ENCODE assay signal across 19 mouse cellular contexts in the genomic region with DNA sequence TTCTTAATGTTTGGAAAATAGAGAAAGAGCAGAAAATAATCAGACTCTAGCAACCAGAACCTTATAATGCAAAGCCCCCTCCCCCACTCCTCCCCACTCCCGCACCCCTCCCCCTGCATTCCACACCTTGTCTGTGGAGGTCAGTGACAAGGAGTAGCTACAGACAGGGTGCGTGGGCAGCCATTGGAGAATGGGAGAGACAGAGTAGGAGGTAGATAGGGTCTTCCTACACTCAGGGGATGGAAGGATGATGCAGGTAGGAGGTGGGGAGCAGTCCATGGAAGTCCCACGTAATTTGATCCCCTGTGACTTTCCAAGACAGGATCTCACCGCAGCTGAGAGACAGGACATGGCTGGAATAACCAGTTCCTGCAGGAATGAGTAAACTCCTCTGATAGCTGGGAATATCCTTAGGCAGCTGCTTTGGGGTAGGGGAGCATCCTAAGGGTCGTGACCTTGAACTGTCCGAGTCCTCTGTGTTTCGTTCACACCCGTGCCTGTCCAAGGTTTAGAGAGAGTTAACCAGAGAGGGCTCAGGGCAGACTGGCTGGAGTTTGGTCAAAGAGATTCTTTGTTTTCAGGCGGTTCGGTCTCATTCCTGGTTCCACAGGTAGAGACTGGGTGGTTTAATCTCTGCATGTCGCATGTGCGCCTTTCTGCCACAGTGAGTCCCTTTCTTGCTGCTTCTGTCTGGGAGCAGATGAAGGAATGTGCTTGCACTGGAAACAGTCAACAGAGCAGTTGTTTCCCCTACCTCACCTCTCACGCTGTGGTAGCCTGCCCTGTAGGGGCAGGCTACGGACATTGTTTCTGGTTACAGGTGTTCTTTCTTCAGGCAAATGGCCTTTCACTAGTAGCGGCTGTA. TPM values are rescaled to one million over a fixed set of nuclear protein-coding genes. Genes with fewer than 3 reads are reported as not detected.
DNase-seq lines count a peak whose midpoint lies in the region; ATAC-seq and TF ChIP-seq lines count a peak whose summit lies in the region.
"Had no signal": no experiment of that assay in that cellular context is flagged by ENCODE, and none has a peak within 500 bp of the region (broad histone marks: within the 10 kb centered on the region; RNA-seq: fewer than 3 reads in every experiment).

No protein-coding gene starts in this region.

- DNase-seq in embryo, embryonic 10 days (ENCODE audit: low spot score): peak; percentile 37
- no peak for DNase-seq in embryo, embryonic 9.5 days (ENCODE audit: extremely low spot score)
- peak; percentile 12 for DNase-seq in kidney, postnatal 0 days (ENCODE audit: low spot score)
- DNase-seq in kidney, postnatal 10 days: no peak
- DNase-seq in embryonic facial prominence, embryonic 14.5 days (ENCODE audit: low spot score): no peak
- DNase-seq in cerebellum, adult 11 months: no peak
- DNase-seq in forebrain, embryonic 10.5 days (ENCODE audit: extremely low spot score, low spot score): no peak
- DNase-seq: adrenal gland, postnatal 14 days; cerebellum, postnatal 10 days; heart, adult 2 months; kidney, adult 18-20 months; lung, adult 2 months; thymus, postnatal 25 days had no signal

- no peak overlapping the region for H3K4me2 ChIP-seq in kidney, postnatal 0 days (ENCODE audit: low read length)
- no peak overlapping the region for H3K4me2 ChIP-seq in embryonic facial prominence, embryonic 14.5 days (ENCODE audit: low read depth, low read length)
- no peak overlapping the region for H3K4me2 ChIP-seq in stomach, embryonic 14.5 days (replicated peaks; ENCODE audit: low read depth, low read length)
- H3K4me2 ChIP-seq: embryonic facial prominence, embryonic 15.5 days; forebrain, embryonic 13.5 days; limb, embryonic 13.5 days; midbrain, embryonic 12.5 days had no signal

- H3K9ac ChIP-seq in kidney, postnatal 0 days (ENCODE audit: low read depth, low read length): no peak overlapping the region
- no peak overlapping the region for H3K9ac ChIP-seq in embryonic facial prominence, embryonic 14.5 days (ENCODE audit: low read depth, low read length)
- H3K9ac ChIP-seq in stomach, embryonic 14.5 days (replicated peaks; ENCODE audit: low read depth, low read length): no peak overlapping the region
- H3K9ac ChIP-seq: embryonic facial prominence, embryonic 15.5 days; forebrain, embryonic 13.5 days; limb, embryonic 13.5 days; midbrain, embryonic 12.5 days had no signal

- no peak overlapping the region for H3K27ac ChIP-seq in kidney, postnatal 0 days
- H3K27ac ChIP-seq in embryonic facial prominence, embryonic 14.5 days (replicated peaks; ENCODE audit: low read depth, low read length): no peak overlapping the region
- no peak overlapping the region for H3K27ac ChIP-seq in stomach, embryonic 14.5 days (ENCODE audit: low read length)
- H3K27ac ChIP-seq in forebrain, embryonic 10.5 days: no peak overlapping the region; the same call in 1 of the 2 replicates
- H3K27ac ChIP-seq: embryonic facial prominence, embryonic 15.5 days; forebrain, embryonic 13.5 days; heart, adult 2 months; limb, embryonic 13.5 days; midbrain, embryonic 12.5 days had no signal

- TF ChIP-seq CTCF in kidney, postnatal 0 days (IDR thresholded peaks at IDR 0.05; ENCODE audit: low read depth): peak; percentile 35; the same call in 1 of the 2 replicates

- H3K4me3 ChIP-seq in kidney, postnatal 0 days (replicated peaks; ENCODE audit: low read depth, low read length): no peak overlapping the region
- H3K4me3 ChIP-seq in embryonic facial prominence, embryonic 14.5 days (ENCODE audit: low read depth, low read length): no peak overlapping the region
- H3K4me3 ChIP-seq in stomach, embryonic 14.5 days (ENCODE audit: low read depth, low read length): no peak overlapping the region
- H3K4me3 ChIP-seq in forebrain, embryonic 10.5 days: no peak overlapping the region
- H3K4me3 ChIP-seq: embryonic facial prominence, embryonic 15.5 days; forebrain, embryonic 13.5 days; heart, adult 2 months; limb, embryonic 13.5 days; midbrain, embryonic 12.5 days had no signal

- H3K9me3 ChIP-seq in kidney, postnatal 0 days (replicated peaks; ENCODE audit: low read length): no peaks in the 10 kb centered on the region
- H3K9me3 ChIP-seq in embryonic facial prominence, embryonic 14.5 days (ENCODE audit: control insufficient read depth, low read length): no peaks in the 10 kb centered on the region
- 0 out of 2 replicates have a peak, but pooled peaks cover 3% of the 10 kb centered on the region for H3K9me3 ChIP-seq in stomach, embryonic 14.5 days (ENCODE audit: control insufficient read depth, low read depth, low read length)
- no peaks in the 10 kb centered on the region; the same call in 1 of the 2 replicates for H3K9me3 ChIP-seq in forebrain, embryonic 10.5 days
- H3K9me3 ChIP-seq: embryonic facial prominence, embryonic 15.5 days; limb, embryonic 13.5 days had no signal

- peaks cover 4% of the 10 kb centered on the region; the same call in 1 of the 2 replicates for H3K4me1 ChIP-seq in kidney, postnatal 0 days (replicated peaks; ENCODE audit: insufficient read depth, low read length)
- peaks cover 5% of the 10 kb centered on the region; the same call in 1 of the 2 replicates for H3K4me1 ChIP-seq in embryonic facial prominence, embryonic 14.5 days (ENCODE audit: control insufficient read depth, insufficient read depth, low read length)
- H3K4me1 ChIP-seq in stomach, embryonic 14.5 days (ENCODE audit: control insufficient read depth, insufficient read depth, low read length): 0 out of 2 replicates have a peak, but pooled peaks cover 2% of the 10 kb centered on the region
- peaks cover 27% of the 10 kb centered on the region for H3K4me1 ChIP-seq in forebrain, embryonic 10.5 days
- H3K4me1 ChIP-seq: forebrain, embryonic 13.5 days; midbrain, embryonic 12.5 days had no signal

- no peaks in the 10 kb centered on the region for H3K36me3 ChIP-seq in kidney, postnatal 0 days (ENCODE audit: insufficient read depth, low read length)
- H3K36me3 ChIP-seq in embryonic facial prominence, embryonic 14.5 days (ENCODE audit: control insufficient read depth, insufficient read depth, low read length): no peaks in the 10 kb centered on the region
- no peaks in the 10 kb centered on the region for H3K36me3 ChIP-seq in stomach, embryonic 14.5 days (ENCODE audit: control insufficient read depth, insufficient read depth, low read length)
- H3K36me3 ChIP-seq in forebrain, embryonic 10.5 days (replicated peaks): no peaks in the 10 kb centered on the region
- H3K36me3 ChIP-seq: embryonic facial prominence, embryonic 15.5 days; limb, embryonic 13.5 days; midbrain, embryonic 12.5 days had no signal

- WGBS in kidney, postnatal 0 days: 37% methylated on average over 15 of the region's 15 CpGs
- 32% methylated on average over 15 of the region's 15 CpGs for WGBS in embryonic facial prominence, embryonic 14.5 days
- WGBS in stomach, embryonic 14.5 days: 38% methylated on average over 15 of the region's 15 CpGs
- 62% methylated on average over 15 of the region's 15 CpGs for WGBS in forebrain, embryonic 10.5 days

- ATAC-seq in kidney, postnatal 0 days (replicated peaks; ENCODE audit: low FRiP score, low read depth): peak; percentile 48
- ATAC-seq in embryonic facial prominence, embryonic 14.5 days (ENCODE audit: low read depth): 0 out of 2 replicates have a peak, but pooled peaks have one; percentile 33
- ATAC-seq in stomach, embryonic 14.5 days (ENCODE audit: insufficient number of reproducible peaks, insufficient read depth, low FRiP score, low read depth): peak; percentile 70; the same call in 1 of the 2 replicates
- ATAC-seq: forebrain, embryonic 13.5 days had no signal

- no peaks in the 10 kb centered on the region for H3K27me3 ChIP-seq in kidney, postnatal 0 days (ENCODE audit: insufficient read depth, low read length)
- H3K27me3 ChIP-seq in embryonic facial prominence, embryonic 14.5 days (replicated peaks; ENCODE audit: control insufficient read depth, insufficient read depth, low read length): no peaks in the 10 kb centered on the region
- no peaks in the 10 kb centered on the region for H3K27me3 ChIP-seq in stomach, embryonic 14.5 days (ENCODE audit: control insufficient read depth, insufficient read depth, low read length)
- H3K27me3 ChIP-seq in forebrain, embryonic 10.5 days (ENCODE audit: poor library complexity, severe bottlenecking): peaks cover 3% of the 10 kb centered on the region
- H3K27me3 ChIP-seq: embryonic facial prominence, embryonic 15.5 days; forebrain, embryonic 13.5 days; limb, embryonic 13.5 days had no signal

RNA-seq across cellular contexts. Expression of gene 1700024P04Rik, which starts 54.1 kb away (rescaled TPM):
- not detected in 2 replicates for polyA plus RNA-seq in kidney, postnatal 0 days (2015; fragmentation: Nextera tagmentation; extraction: Ambion mirVana)
- polyA plus RNA-seq in embryonic facial prominence, embryonic 14.5 days (2014; fragmentation: Nextera tagmentation; extraction: Ambion mirVana): not detected in 2 replicates
- polyA plus RNA-seq in stomach, embryonic 14.5 days (2014; fragmentation: Nextera tagmentation; extraction: Ambion mirVana): not detected in 2 replicates
- not detected in 2 replicates for polyA plus RNA-seq in forebrain, embryonic 10.5 days (2016; fragmentation: Nextera tagmentation; extraction: Ambion mirVana)
- polyA plus RNA-seq: embryonic facial prominence, embryonic 15.5 days; forebrain, embryonic 13.5 days; heart, adult 2 months; hindbrain, embryonic 11.5 days; limb, embryonic 13.5 days; lung, adult 2 months; midbrain, embryonic 12.5 days had no signal

Comparison
In these comparisons a context has a peak if more than half of its experiments do, and no peak if none do; other contexts are left out.
1. DNase-seq: peak in embryo, embryonic 10 days (single experiment) and kidney, postnatal 0 days (single experiment); none in embryo, embryonic 9.5 days (single experiment), kidney, postnatal 10 days (single experiment), embryonic facial prominence, embryonic 14.5 days (single experiment), cerebellum, adult 11 months (single experiment) and forebrain, embryonic 10.5 days (single experiment).
2. Peak in every context shown above with its lines, with median percentiles within 50 percentile points of each other: ATAC-seq.